Mouse (Mus musculus) G1E (cell line): ENCODE data around the gene Fam174a. TPM values are rescaled to one million over a fixed set of nuclear protein-coding genes. Genes with fewer than 3 reads are reported as not detected.

Source experiments
- ATAC-seq: 2 replicates; pipeline ENCODE4 v1.8.0; 2016; ENCODE audit warnings: mild to moderate bottlenecking; ENCODE audit not compliant: insufficient number of reproducible peaks, poor library complexity, low FRiP score, severe bottlenecking; ENCODE audit errors: extremely low read depth
- DNase-seq: peaks from one replicate; pipeline ENCODE4 v3.0.0; 2012; ENCODE audit warnings: low spot score
- H3K27me3 ChIP-seq: 2 replicates; pipeline ENCODE4 v1.6.1; 2012; ENCODE audit warnings: mild to moderate bottlenecking, low read length, inconsistent platforms; ENCODE audit not compliant: insufficient read depth
- H3K36me3 ChIP-seq: replicated peaks from 2 replicates; pipeline ENCODE3; 2012; ENCODE audit warnings: mild to moderate bottlenecking, inconsistent platforms
- H3K4me1 ChIP-seq: 2 replicates; pipeline ENCODE4 v1.6.1; 2012; ENCODE audit warnings: low read depth, low read length, inconsistent platforms, mixed read lengths; ENCODE audit not compliant: insufficient read depth
- H3K4me3 ChIP-seq: 2 replicates; pipeline ENCODE4 v1.5.1; 2012; ENCODE audit warnings: low read depth, mild to moderate bottlenecking, inconsistent platforms, low read length, moderate library complexity, mixed read lengths
- H3K9me3 ChIP-seq: replicated peaks from 2 replicates; pipeline ENCODE4 v1.6.1; 2012; ENCODE audit warnings: inconsistent platforms
- CTCF ChIP-seq: IDR thresholded peaks from 2 replicates; pipeline ENCODE4 v1.5.1; 2012; ENCODE audit warnings: low read depth, low read length, inconsistent platforms, mixed read lengths
- GATA1 ChIP-seq: IDR thresholded peaks from 2 replicates; pipeline ENCODE4 v1.6.1; 2012; ENCODE audit warnings: borderline replicate concordance, low read length, inconsistent platforms, mixed read lengths
- GATA2 ChIP-seq: IDR thresholded peaks from 2 replicates; pipeline ENCODE4 v1.6.1; 2012; ENCODE audit warnings: low read depth, low read length, inconsistent platforms, borderline replicate concordance
- POLR2AphosphoS5 ChIP-seq: IDR thresholded peaks from 2 replicates; pipeline ENCODE4 v1.6.1; 2012; ENCODE audit warnings: low read depth, low read length, inconsistent platforms; ENCODE audit not compliant: insufficient replicate concordance
- TAL1 ChIP-seq: conservative IDR thresholded peaks from 2 replicates; pipeline ENCODE4 v1.6.1; 2012; ENCODE audit warnings: low read depth, low read length, inconsistent platforms, mixed read lengths
- polyA plus RNA-seq: library from polyadenylated mRNA; stranded (reverse); fragments of >175 nt; gene quantifications from 2 replicates; pipeline ENCODE4 v1.2.3, GENCODE M21; 2012
- total RNA-seq, 2 experiments: library from RNA; stranded (forward) in 1 of 2; stranded (reverse) in 1 of 2; fragments of 200-1000 nt in 1 of 2; fragments of >200 nt in 1 of 2; fragmentation: Nextera tagmentation in 1 of 2; gene quantifications; 2 replicates each; pipeline ENCODE4 v1.2.3; 2014 to 2017

Gene Fam174a
- total and polyA plus RNA-seq, 3 experiments: 12.0 to 22.4 (median 20.9) TPM

GRCm38 (mm10) chr1:95315981-95316380 lies 2.6 kb downstream of the Fam174a start:
- H3K27me3 ChIP-seq: no peaks in the 10 kb centered on the region
- TF ChIP-seq GATA2 (no peak), POLR2AphosphoS5 (no peak), GATA1 (no peak), CTCF (no peak), TAL1 (no peak)
- no peak overlapping the region for H3K4me3 ChIP-seq
- DNase-seq (no peak), ATAC-seq (no peak)
- peaks cover 22% of the 10 kb centered on the region for H3K4me1 ChIP-seq
- H3K9me3 ChIP-seq: no peaks in the 10 kb centered on the region
- H3K36me3 ChIP-seq: peaks cover 2% of the 10 kb centered on the region

DNA sequence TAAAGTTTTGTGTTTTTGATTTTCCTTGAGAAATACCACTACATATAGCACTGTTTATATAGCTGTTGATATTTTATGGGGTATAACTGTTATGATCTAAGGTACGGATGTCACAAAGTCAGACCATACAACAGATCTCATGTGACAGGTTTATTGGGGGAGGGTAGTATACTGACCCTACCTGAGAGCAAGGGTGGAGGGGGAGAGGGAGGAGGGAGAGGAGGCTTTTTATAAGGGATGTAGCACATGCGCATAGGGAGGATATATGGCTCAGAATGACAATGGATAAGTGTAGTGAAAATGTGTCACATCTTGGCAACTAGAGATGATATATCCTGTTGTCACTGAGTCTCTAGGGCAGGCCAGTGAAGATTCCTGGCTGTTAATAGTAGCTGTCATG lies 8.8 kb downstream of the Fam174a start:
- no peaks in the 10 kb centered on the region for H3K9me3 ChIP-seq
- 0 out of 2 replicates have a peak, but pooled peaks cover 2% of the 10 kb centered on the region for H3K4me1 ChIP-seq
- ATAC-seq (no peak), DNase-seq (no peak)
- peaks cover 18% of the 10 kb centered on the region for H3K36me3 ChIP-seq
- H3K4me3 ChIP-seq: no peak overlapping the region
- no peaks in the 10 kb centered on the region for H3K27me3 ChIP-seq
- TF ChIP-seq GATA2 (no peak), CTCF (no peak), GATA1 (no peak), POLR2AphosphoS5 (no peak), TAL1 (no peak)

GRCm38 (mm10) chr1:95323004-95323403 lies 9.6 kb downstream of the Fam174a start:
- no peaks in the 10 kb centered on the region for H3K27me3 ChIP-seq
- no peak overlapping the region for H3K4me3 ChIP-seq
- H3K36me3 ChIP-seq: peaks cover 18% of the 10 kb centered on the region
- H3K9me3 ChIP-seq: no peaks in the 10 kb centered on the region
- no peak for DNase-seq
- no peak; the same call in 1 of the 2 replicates for ATAC-seq
- H3K4me1 ChIP-seq: 0 out of 2 replicates have a peak, but pooled peaks cover 2% of the 10 kb centered on the region
- no peak for TF ChIP-seq TAL1

- peaks cover 22% of the 10 kb centered on the region for H3K36me3 ChIP-seq
- TF ChIP-seq TAL1 (no peak), GATA1 (no peak), POLR2AphosphoS5 (no peak), GATA2 (no peak), CTCF (no peak)
- ATAC-seq: no peak
- H3K4me3 ChIP-seq: no peak overlapping the region
- no peaks in the 10 kb centered on the region for H3K27me3 ChIP-seq
- no peaks in the 10 kb centered on the region for H3K4me1 ChIP-seq
- H3K9me3 ChIP-seq: no peaks in the 10 kb centered on the region
- DNase-seq: no peak
These were observed 13.4 kb downstream of the Fam174a start for GRCm38 (mm10) chr1:95326856-95327255.

DNA sequence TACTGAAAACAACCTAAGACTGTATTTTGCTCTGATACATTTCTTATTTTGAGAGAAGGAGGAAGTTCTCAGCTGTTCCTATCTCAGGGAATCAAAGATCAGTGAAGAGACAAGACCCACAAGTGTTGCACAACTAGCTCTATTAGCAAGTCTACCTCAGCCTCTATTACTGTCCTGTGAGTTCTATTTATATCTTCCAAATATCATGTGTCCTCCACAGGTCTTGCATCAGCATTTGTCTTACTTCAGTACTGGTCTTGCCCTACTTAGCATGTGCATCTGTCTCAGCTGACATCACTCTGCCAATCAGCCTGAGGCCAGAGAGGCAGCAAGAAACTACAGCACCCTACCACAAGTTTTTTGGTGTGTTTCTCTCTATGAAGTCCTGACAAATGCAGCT lies 26.2 kb downstream of the Fam174a start:
- no peak overlapping the region for H3K4me3 ChIP-seq
- H3K27me3 ChIP-seq: no peaks in the 10 kb centered on the region
- DNase-seq: no peak
- peak; percentile 36; the same call in 1 of the 2 replicates for ATAC-seq
- TF ChIP-seq GATA1 (no peak), GATA2 (no peak), CTCF (no peak), TAL1 (no peak), POLR2AphosphoS5 (no peak)
- H3K9me3 ChIP-seq: no peaks in the 10 kb centered on the region
- no peaks in the 10 kb centered on the region for H3K36me3 ChIP-seq
- H3K4me1 ChIP-seq: peaks cover 6% of the 10 kb centered on the region

DNA sequence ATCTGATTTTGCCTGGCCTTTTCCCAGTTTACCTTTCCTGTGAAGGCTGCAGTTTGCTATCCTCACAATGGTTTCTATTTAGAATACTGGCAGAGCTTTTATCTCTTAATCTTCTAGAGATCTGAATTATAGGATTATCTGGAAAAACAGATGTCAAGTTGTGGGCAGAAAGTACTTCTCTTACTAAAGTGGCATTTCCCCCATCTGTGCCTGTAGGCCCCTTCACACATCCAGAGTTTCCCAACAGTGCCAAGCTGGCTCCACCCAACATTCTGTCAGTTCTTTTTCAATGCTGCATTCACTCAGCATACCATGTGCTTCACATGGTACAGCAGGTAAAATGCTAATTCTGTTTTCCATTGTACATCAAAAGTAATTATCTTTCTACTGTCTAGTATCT lies 28.8 kb downstream of the Fam174a start:
- no peak overlapping the region for H3K4me3 ChIP-seq
- TF ChIP-seq POLR2AphosphoS5: no peak
- TF ChIP-seq CTCF: no peak
- no peak for TF ChIP-seq TAL1
- no peak for TF ChIP-seq GATA2
- TF ChIP-seq GATA1: no peak
- ATAC-seq: peak; percentile 31; the same call in 1 of the 2 replicates
- no peaks in the 10 kb centered on the region for H3K36me3 ChIP-seq
- DNase-seq: no peak
- no peaks in the 10 kb centered on the region for H3K9me3 ChIP-seq
- no peaks in the 10 kb centered on the region for H3K27me3 ChIP-seq
- peaks cover 6% of the 10 kb centered on the region for H3K4me1 ChIP-seq
